Mouse (Mus musculus) brain, embryonic 14.5 days (tissue): ENCODE data around the gene Gm9821.

Experiments
- CTCF ChIP-seq: fragments of 200-500 bp; IDR thresholded peaks from 2 replicates; pipeline ENCODE4 v1.5.1; 2012; ENCODE audit warnings: inconsistent platforms, mild to moderate bottlenecking, moderate library complexity, borderline replicate concordance; ENCODE audit not compliant: insufficient read depth, insufficient read length; ENCODE audit errors: extremely low read depth
- POLR2A ChIP-seq: fragments of 200-500 bp; IDR thresholded peaks from 2 replicates; pipeline ENCODE4 v1.6.1; 2012; ENCODE audit warnings: mild to moderate bottlenecking, inconsistent platforms, borderline replicate concordance; ENCODE audit not compliant: poor library complexity, insufficient read depth, insufficient read length, severe bottlenecking; ENCODE audit errors: extremely low read depth

DNA sequence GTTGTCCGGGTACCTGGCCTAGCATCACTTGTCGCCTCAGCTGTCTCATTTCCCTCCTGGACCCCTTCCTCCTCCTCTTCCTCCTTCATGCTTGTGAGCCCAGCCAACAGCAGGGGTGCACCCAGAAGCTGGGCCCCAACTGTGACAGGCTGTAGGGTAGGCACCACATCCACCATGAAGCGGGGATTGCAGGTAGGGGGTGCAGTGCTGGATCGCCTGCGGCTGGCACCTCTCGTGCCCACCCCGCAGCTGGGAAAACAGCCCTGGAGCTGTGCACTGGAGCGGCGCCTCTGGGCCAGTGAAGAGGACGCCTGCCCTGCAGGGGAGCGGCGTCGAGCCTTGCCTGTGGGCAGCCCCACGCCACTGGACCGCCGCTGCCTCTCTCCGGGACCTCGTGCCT, at the start of gene Gm9821:
- TF ChIP-seq POLR2A (no peak), CTCF (no peak)
